Mouse (Mus musculus): ENCODE measurements around the gene Acoxl. TPM values are rescaled to one million over a fixed set of nuclear protein-coding genes. Genes with fewer than 3 reads are reported as not detected.

The Acoxl gene
- polyA plus RNA-seq, 1 experiment from 2014 or later, result 1.6 TPM

DNA sequence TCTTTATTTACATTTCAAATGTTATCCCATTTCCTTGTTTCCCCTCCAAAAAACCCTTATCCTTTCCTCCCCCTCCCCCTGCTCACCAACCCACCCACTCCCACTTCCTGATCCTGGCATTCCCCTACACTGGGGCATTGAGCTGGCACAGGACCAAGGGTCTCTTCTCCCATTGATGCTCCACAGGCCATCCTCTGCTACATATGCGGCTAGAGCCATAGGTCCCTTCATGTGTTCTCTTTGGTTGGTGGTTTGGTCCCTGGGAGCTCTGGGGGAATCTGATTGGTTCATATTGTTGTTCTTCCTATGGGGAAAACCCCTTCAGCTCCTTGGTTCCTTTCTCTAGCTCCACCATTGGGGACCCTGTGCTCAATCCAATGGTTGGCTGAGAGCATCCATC lies 145.3 kb downstream of the Acoxl start:
- Histone ChIP-seq H3K36me3 (ENCODE audit: control insufficient read depth, insufficient read depth, low read length) (no peaks in the 10 kb centered on the region), H3K4me3 (ENCODE audit: low read length) (no peak overlapping the region), H3K4me1 (ENCODE audit: control insufficient read depth, insufficient read depth, low read length) (no peaks in the 10 kb centered on the region), H3K27ac (ENCODE audit: low read depth, low read length) (no peak overlapping the region), H3K4me2 (replicated peaks; ENCODE audit: low read depth, low read length) (no peak overlapping the region), H3K9ac (ENCODE audit: low read depth, low read length) (no peak overlapping the region), H3K27me3 (ENCODE audit: control insufficient read depth, insufficient read depth, low read length) (no peaks in the 10 kb centered on the region), H3K9me3 (ENCODE audit: control insufficient read depth, low read length) (0 out of 2 replicates have a peak, but pooled peaks cover 2% of the 10 kb centered on the region)
- ATAC-seq (ENCODE audit: low FRiP score, low TSS enrichment), result no peak
- WGBS, result 96% methylated on average over 1 of the region's 1 CpGs

DNA sequence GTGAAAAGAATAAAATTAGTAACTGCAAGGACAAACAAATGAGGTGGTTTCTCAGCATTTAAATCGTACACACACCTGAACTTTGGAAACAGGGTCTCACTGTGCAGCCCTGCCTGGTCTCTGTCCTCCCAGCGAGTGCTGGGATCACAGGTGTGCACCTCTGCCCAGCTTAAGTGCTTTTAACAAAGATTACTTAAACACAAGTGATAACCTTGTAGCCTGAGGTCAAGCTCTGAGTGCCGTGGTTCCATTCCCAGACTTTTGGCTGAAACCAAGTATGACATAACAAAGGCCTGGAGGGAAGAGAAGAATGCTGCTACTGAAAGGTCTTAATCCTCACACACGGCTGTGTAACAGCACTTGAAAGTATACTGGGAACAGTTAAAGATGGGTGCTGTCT lies 149.0 kb downstream of the Acoxl start:
- no peak for ATAC-seq (ENCODE audit: low FRiP score, low TSS enrichment)
- no peak overlapping the region for H3K4me3 ChIP-seq (ENCODE audit: low read length)
- H3K36me3 ChIP-seq (ENCODE audit: control insufficient read depth, insufficient read depth, low read length), result no peaks in the 10 kb centered on the region
- H3K9me3 ChIP-seq (ENCODE audit: control insufficient read depth, low read length), result 0 out of 2 replicates have a peak, but pooled peaks cover 2% of the 10 kb centered on the region
- no peak overlapping the region for H3K4me2 ChIP-seq (replicated peaks; ENCODE audit: low read depth, low read length)
- no peaks in the 10 kb centered on the region for H3K27me3 ChIP-seq (ENCODE audit: control insufficient read depth, insufficient read depth, low read length)
- 53% methylated on average over 4 of the region's 4 CpGs for WGBS
- H3K9ac ChIP-seq (ENCODE audit: low read depth, low read length), result no peak overlapping the region
- H3K27ac ChIP-seq (ENCODE audit: low read depth, low read length), result no peak overlapping the region
- H3K4me1 ChIP-seq (ENCODE audit: control insufficient read depth, insufficient read depth, low read length), result no peaks in the 10 kb centered on the region

DNA sequence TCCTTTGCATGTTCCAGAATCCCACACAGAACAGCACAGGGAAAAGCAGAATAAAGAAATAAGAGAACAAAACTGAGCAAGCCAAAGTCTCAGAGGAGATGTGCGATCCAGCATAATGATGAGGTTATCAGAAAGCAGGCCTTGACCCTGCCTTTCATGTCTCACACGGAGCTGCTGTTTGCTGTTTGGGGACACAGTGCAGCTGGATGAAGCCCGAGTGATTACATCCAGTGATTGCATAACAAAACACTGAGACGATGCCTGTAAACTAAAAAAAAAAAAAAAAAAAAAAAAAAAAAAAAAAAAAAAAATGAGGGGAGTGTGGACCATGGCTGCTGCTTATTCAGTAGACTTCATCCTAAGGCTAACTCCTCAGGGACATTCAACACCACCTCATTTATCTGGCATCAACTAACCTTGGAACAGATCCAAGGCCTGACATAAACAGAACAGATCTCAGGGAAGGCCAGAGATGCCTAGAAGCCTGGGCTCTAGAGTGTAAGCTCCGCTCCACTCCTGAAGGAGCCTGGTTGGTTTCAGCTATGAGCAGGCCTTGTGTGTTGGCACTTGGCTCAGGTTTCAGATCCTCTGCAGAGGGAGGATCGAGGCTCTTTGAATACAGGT lies 152.3 kb downstream of the Acoxl start:
- H3K4me2 ChIP-seq (replicated peaks; ENCODE audit: low read depth, low read length), result no peak overlapping the region

DNA sequence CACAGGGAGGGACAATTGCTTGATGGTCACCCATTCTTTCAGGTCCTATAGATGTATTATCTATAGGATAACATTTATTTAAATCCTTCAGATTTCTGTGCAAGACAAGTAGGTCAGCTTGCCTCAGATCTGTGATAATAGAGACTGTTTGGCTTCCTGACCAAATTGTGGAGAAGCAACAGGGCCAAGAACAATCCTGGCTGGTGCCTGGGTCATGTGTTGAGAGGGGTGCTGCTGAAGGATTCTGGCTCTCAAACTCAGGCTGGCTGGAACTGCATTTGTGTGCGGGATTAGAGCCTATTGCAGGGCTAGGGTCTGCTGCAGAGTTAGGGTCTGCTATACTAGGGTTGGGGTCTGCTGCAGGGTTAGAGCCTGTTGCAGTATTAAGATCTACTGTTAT lies 153.0 kb downstream of the Acoxl start:
- H3K9me3 ChIP-seq (ENCODE audit: control insufficient read depth, low read length), result no peaks in the 10 kb centered on the region
- no peak overlapping the region for H3K9ac ChIP-seq (ENCODE audit: low read depth, low read length)
- no peak for ATAC-seq (ENCODE audit: low FRiP score, low TSS enrichment)
- no peak overlapping the region for H3K27ac ChIP-seq (ENCODE audit: low read depth, low read length)
- H3K4me2 ChIP-seq (replicated peaks; ENCODE audit: low read depth, low read length), result no peak overlapping the region
- no peaks in the 10 kb centered on the region for H3K4me1 ChIP-seq (ENCODE audit: control insufficient read depth, insufficient read depth, low read length)
- H3K4me3 ChIP-seq (ENCODE audit: low read length), result no peak overlapping the region
- H3K36me3 ChIP-seq (ENCODE audit: control insufficient read depth, insufficient read depth, low read length), result no peaks in the 10 kb centered on the region
- no peaks in the 10 kb centered on the region for H3K27me3 ChIP-seq (ENCODE audit: control insufficient read depth, insufficient read depth, low read length)
- 91% methylated on average over 1 of the region's 1 CpGs for WGBS

More for the DNA sequence above, 152.3 kb downstream of the Acoxl start:
- no peaks in the 10 kb centered on the region for H3K9me3 ChIP-seq (ENCODE audit: control insufficient read depth, low read length)
- H3K27ac ChIP-seq (ENCODE audit: low read depth, low read length), result no peak overlapping the region
- no peaks in the 10 kb centered on the region for H3K36me3 ChIP-seq (ENCODE audit: control insufficient read depth, insufficient read depth, low read length)
- H3K4me1 ChIP-seq (ENCODE audit: control insufficient read depth, insufficient read depth, low read length), result no peaks in the 10 kb centered on the region
- no peak for ATAC-seq (ENCODE audit: low FRiP score, low TSS enrichment)
- H3K4me3 ChIP-seq (ENCODE audit: low read length), result no peak overlapping the region
- H3K9ac ChIP-seq (ENCODE audit: low read depth, low read length), result no peak overlapping the region
- 52% methylated on average over 6 of the region's 6 CpGs for WGBS
- no peaks in the 10 kb centered on the region for H3K27me3 ChIP-seq (ENCODE audit: control insufficient read depth, insufficient read depth, low read length)

DNA sequence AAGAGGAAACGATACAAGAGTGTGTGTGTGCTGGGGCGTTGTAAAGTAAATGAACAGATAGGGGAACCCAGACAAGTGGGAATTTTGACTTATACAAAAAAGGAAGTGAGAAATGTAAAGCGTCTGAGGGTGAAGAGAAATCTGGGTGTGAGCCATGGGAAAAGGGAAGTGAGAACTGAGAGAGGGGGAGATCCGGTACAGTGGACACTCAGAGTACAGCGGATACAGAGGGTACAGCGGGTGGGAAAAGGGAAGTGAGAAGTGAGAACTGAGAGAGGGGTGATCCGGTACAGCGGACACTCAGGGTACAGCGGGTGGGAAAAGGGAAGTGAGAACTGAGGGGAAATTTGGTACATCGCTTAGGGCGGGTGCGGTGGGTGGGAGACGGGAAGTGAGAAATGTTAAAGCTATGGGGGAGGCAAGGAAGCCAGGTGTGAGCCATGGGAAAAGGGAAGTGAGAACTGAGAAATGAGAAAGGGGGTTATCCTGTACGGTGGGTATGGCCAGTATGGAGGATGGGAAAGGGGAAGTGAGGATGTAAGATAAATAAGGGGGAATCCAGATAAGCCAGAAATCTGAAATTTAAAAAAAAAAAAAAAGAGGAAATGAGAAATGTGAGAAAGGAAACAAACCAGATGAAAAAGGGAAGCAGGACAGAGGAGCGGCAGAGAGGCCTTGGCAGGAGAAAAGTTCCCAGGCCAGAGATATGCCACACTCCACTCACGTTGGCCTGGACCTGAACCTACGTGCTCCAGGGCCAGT lies 170.2 kb downstream of the Acoxl start:
- 91% methylated on average over 17 of the region's 17 CpGs for WGBS
- no peaks in the 10 kb centered on the region for H3K27me3 ChIP-seq (ENCODE audit: control insufficient read depth, insufficient read depth, low read length)
- no peak for ATAC-seq (ENCODE audit: low FRiP score, low TSS enrichment)
- H3K4me2 ChIP-seq (replicated peaks; ENCODE audit: low read depth, low read length), result no peak overlapping the region
- no peak overlapping the region for H3K9ac ChIP-seq (ENCODE audit: low read depth, low read length)
- H3K4me3 ChIP-seq (ENCODE audit: low read length), result no peak overlapping the region
- no peaks in the 10 kb centered on the region for H3K9me3 ChIP-seq (ENCODE audit: control insufficient read depth, low read length)
- H3K27ac ChIP-seq (ENCODE audit: low read depth, low read length), result no peak overlapping the region
- H3K36me3 ChIP-seq (ENCODE audit: control insufficient read depth, insufficient read depth, low read length), result no peaks in the 10 kb centered on the region
- no peaks in the 10 kb centered on the region for H3K4me1 ChIP-seq (ENCODE audit: control insufficient read depth, insufficient read depth, low read length)

DNA sequence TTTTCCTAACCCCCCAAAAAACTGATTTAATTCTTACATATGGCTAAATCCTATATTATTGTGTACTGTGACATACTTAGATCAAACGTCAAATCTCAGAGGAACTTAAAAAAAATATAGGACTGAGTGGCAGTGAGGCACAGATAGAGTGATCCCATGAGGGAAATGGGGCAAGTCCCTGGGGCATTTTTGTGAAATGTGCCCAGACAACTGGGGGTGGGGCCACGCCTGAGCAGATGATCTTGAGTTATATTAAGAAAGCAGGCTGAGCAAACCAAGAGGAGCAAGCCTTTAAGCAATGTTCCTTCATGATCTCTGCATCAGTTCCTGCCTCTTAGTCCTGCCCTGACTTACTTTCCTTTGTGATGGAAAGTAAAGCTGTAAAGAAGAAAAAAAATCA lies 175.9 kb downstream of the Acoxl start:
- no peak overlapping the region for H3K27ac ChIP-seq (ENCODE audit: low read depth, low read length)
- H3K9me3 ChIP-seq (ENCODE audit: control insufficient read depth, low read length), result no peaks in the 10 kb centered on the region
- 75% methylated on average over 2 of the region's 2 CpGs for WGBS
- no peak overlapping the region for H3K4me3 ChIP-seq (ENCODE audit: low read length)
- no peaks in the 10 kb centered on the region for H3K36me3 ChIP-seq (ENCODE audit: control insufficient read depth, insufficient read depth, low read length)
- H3K4me1 ChIP-seq (ENCODE audit: control insufficient read depth, insufficient read depth, low read length), result no peaks in the 10 kb centered on the region
- H3K4me2 ChIP-seq (replicated peaks; ENCODE audit: low read depth, low read length), result no peak overlapping the region
- no peak overlapping the region for H3K9ac ChIP-seq (ENCODE audit: low read depth, low read length)
- no peak for ATAC-seq (ENCODE audit: low FRiP score, low TSS enrichment)
- H3K27me3 ChIP-seq (ENCODE audit: control insufficient read depth, insufficient read depth, low read length), result no peaks in the 10 kb centered on the region

DNA sequence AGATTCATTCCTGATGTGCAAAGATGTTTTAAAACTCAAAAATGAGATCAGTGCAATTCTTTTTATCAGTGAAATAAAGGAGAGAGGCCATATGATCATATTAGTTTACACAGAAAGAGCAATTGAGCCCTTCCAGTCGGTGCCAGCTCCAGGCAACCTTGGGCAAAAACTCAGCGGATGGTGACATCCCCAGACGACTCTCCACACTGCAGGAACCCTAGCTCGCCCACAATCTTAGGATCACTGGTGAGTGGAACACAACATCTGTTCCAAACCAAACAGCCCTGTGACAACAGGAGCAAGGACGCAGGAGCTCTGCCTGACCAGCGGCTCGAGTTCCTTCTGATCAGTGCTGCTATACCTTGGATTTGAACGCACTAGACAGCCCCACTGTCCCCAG lies 176.9 kb downstream of the Acoxl start:
- Histone ChIP-seq H3K9ac (ENCODE audit: low read depth, low read length) (no peak overlapping the region), H3K4me1 (ENCODE audit: control insufficient read depth, insufficient read depth, low read length) (no peaks in the 10 kb centered on the region), H3K27me3 (ENCODE audit: control insufficient read depth, insufficient read depth, low read length) (no peaks in the 10 kb centered on the region), H3K9me3 (ENCODE audit: control insufficient read depth, low read length) (no peaks in the 10 kb centered on the region), H3K4me3 (ENCODE audit: low read length) (no peak overlapping the region), H3K36me3 (ENCODE audit: control insufficient read depth, insufficient read depth, low read length) (no peaks in the 10 kb centered on the region), H3K4me2 (replicated peaks; ENCODE audit: low read depth, low read length) (no peak overlapping the region), H3K27ac (ENCODE audit: low read depth, low read length) (no peak overlapping the region)
- no peak for ATAC-seq (ENCODE audit: low FRiP score, low TSS enrichment)
- 72% methylated on average over 8 of the region's 8 CpGs for WGBS

DNA sequence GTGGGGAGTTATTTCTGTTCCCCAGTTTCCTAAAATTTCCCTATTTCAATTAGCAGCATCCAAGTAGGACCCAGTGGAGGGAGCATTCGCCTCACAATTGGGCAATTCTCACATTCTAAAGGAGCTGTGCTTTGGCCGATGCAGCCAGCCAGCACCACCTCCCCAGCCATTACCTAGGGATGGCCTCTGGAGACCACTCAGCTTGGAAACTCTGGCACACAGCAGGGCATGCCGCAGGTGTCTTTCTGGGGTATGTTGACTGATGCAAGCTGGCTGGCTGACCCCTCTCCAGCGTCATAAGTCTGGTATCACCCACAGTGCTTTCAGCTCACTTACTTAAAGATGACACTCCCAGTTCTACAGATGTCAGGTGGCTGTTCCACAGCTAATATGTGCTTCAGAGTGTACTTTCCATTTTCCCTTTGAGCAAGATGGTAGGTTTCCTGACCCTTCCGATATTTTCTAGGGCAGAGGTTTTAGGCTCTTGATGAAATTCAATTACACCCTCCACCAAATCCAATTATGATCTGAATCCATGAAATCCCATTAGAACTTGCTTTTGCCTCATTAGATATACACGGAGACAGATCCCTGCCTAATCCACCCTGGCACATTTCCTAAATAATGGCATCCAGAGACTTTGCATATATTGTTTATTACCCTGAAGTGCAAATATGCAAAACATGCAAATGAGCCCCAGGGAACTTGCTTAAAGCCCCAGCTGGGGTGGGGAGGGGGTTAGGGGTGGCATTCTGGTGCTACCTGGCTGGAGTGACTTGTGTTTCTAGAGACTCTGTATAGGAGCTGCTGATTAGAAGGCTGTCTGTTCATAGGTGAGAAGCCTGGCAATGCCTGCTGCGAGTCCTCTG lies 181.6 kb downstream of the Acoxl start:
- no peak for ATAC-seq (ENCODE audit: low FRiP score, low TSS enrichment)
- no peaks in the 10 kb centered on the region for H3K27me3 ChIP-seq (ENCODE audit: control insufficient read depth, insufficient read depth, low read length)
- H3K4me3 ChIP-seq (ENCODE audit: low read length), result no peak overlapping the region
- WGBS, result 54% methylated on average over 7 of the region's 7 CpGs
- H3K36me3 ChIP-seq (ENCODE audit: control insufficient read depth, insufficient read depth, low read length), result no peaks in the 10 kb centered on the region
- no peak overlapping the region for H3K4me2 ChIP-seq (replicated peaks; ENCODE audit: low read depth, low read length)
- no peaks in the 10 kb centered on the region for H3K9me3 ChIP-seq (ENCODE audit: control insufficient read depth, low read length)
- no peak overlapping the region for H3K9ac ChIP-seq (ENCODE audit: low read depth, low read length)
- H3K4me1 ChIP-seq (ENCODE audit: control insufficient read depth, insufficient read depth, low read length), result no peaks in the 10 kb centered on the region
- no peak overlapping the region for H3K27ac ChIP-seq (ENCODE audit: low read depth, low read length)

DNA sequence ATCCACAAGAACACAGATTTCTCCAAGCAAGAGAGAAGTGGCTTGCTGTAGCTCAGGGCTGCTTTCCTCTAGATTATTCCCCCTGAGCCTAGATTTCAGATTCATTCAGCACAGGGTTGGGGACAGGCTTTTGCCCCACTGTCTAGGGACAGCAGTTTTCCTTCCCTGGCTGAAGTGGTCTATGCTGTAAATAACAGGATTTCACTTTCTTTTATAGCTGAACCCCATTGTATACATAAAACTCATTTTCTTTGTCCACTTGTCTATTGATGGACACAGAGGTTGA lies 182.2 kb downstream of the Acoxl start:
- no peaks in the 10 kb centered on the region for H3K27me3 ChIP-seq (ENCODE audit: control insufficient read depth, insufficient read depth, low read length)
- no peak overlapping the region for H3K9ac ChIP-seq (ENCODE audit: low read depth, low read length)
- H3K36me3 ChIP-seq (ENCODE audit: control insufficient read depth, insufficient read depth, low read length), result no peaks in the 10 kb centered on the region
- no peak overlapping the region for H3K27ac ChIP-seq (ENCODE audit: low read depth, low read length)
- H3K9me3 ChIP-seq (ENCODE audit: control insufficient read depth, low read length), result no peaks in the 10 kb centered on the region
- H3K4me3 ChIP-seq (ENCODE audit: low read length), result no peak overlapping the region
- H3K4me2 ChIP-seq (replicated peaks; ENCODE audit: low read depth, low read length), result no peak overlapping the region
- ATAC-seq (ENCODE audit: low FRiP score, low TSS enrichment), result no peak
- no peaks in the 10 kb centered on the region for H3K4me1 ChIP-seq (ENCODE audit: control insufficient read depth, insufficient read depth, low read length)

Data from kidney, embryonic 14.5 days (tissue).